Mouse (Mus musculus) cerebellum, postnatal 36 days (tissue): ENCODE measurements around the gene Mgarp.

Experiments used
- DNase-seq, 2 experiments: peaks; one replicate each; pipeline ENCODE4 v3.0.0; 2021 to 2022; ENCODE audit warnings: mixed read lengths in 2 of 2

Gene Mgarp

DNA sequence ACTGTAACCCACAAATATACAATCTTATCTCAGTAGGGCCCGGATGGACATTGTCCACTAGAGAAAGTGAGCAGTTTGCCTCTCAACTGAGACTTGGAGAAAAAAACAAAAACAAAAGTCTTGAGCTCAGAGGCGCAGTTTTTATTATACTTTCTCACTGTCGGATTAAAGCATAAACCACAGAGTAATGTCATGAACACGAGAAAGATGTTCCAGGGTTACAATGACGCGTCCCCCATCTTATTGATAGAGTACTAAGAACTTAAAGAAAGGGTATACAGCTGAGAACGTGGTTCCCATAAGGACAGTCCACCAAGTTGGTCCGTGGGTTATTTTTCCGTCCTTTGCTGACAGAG is 57.2 kb downstream of the Mgarp start:
- DNase-seq = no peak
